Comparison of ENCODE assay signal across 8 mouse cellular contexts in the genomic region with DNA sequence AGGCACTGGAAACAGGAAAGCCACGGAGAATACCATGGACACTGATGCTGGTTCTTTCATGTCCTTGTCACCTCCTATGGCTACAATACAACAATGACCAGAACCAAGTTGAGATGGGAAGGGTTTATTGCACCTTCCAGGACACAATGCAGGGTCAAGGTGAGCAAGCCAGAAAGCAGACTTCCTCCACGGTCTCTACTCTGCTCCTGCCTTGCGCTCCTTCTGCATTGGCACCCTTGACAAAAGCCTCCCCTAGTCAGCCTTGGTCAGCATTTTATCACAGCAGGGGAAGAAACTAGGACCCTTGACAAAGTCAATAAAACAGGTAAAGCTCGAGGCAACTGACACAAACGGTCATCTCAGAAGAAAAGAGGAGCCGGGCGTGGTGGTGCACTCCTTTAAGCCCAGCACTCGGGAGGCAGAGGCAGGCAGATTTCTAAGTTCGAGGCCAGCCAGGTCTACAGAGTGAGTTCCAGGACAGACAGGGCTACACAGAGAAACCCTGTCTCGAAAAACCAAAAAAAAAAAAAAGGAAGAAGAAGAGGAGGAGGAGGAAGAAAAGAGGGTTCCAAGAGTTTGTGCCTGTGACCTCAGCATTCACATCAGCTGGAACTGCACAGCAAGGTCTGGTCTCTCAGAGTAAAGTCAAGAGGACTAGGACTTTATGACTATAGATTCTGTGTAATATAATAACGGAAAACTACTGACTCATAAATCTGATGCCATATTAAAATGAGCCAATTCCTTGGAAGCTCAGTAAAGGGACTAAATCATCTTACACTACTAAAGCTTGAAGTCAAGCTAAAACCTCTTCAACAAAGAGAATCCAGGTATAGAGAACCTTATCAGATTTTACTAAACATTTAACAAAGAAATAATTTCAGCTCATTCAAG. TPM values are rescaled to one million over a fixed set of nuclear protein-coding genes. Genes with fewer than 3 reads are reported as not detected.
DNase-seq lines count a peak whose midpoint lies in the region; ATAC-seq lines count a peak whose summit lies in the region.
"Not testable (repeated sequence)": the region's sequence is repeated elsewhere in the genome, so short reads cannot be mapped to it uniquely, and the experiment has no call there.

No protein-coding gene starts in this region.

- WGBS in limb, embryonic 15.5 days, result 82% methylated on average over 11 of the region's 11 CpGs
- WGBS in midbrain, embryonic 12.5 days, result 86% methylated on average over 11 of the region's 11 CpGs

- not testable (repeated sequence) for H3K9ac ChIP-seq in limb, embryonic 15.5 days; midbrain, embryonic 12.5 days (replicated peaks)

- H3K27me3 ChIP-seq in limb, embryonic 15.5 days; midbrain, embryonic 12.5 days: not testable (repeated sequence)

- ATAC-seq in frontal cortex, adult (ENCODE audit: low TSS enrichment), result 0 out of 2 replicates have a peak, but pooled peaks have one; percentile 11
- peak; percentile 62 for ATAC-seq in limb, embryonic 15.5 days (ENCODE audit: insufficient number of reproducible peaks, low FRiP score, low TSS enrichment, low read depth)
- ATAC-seq in midbrain, embryonic 12.5 days (ENCODE audit: low FRiP score, low read depth), result peak; percentile 52

- H3K9me3 ChIP-seq in limb, embryonic 15.5 days, result not testable (repeated sequence)
- H3K9me3 ChIP-seq in midbrain, embryonic 12.5 days, result peaks cover 13% of the 10 kb centered on the region

- not testable (repeated sequence) for H3K4me3 ChIP-seq in limb, embryonic 15.5 days; midbrain, embryonic 12.5 days

- peak; percentile 24 for DNase-seq in 416B (ENCODE audit: low read depth)
- peak; percentile 44 for DNase-seq in cerebellum, adult 8-10 months
- DNase-seq in heart, postnatal 14 days, result peak; percentile 65 to 70
- peak; percentile 79 for DNase-seq in kidney, postnatal 14 days
- DNase-seq in spleen, postnatal 36 days (ENCODE audit: low spot score in 2 of 2), result peak; percentile 72 to 77

- H3K36me3 ChIP-seq in limb, embryonic 15.5 days; midbrain, embryonic 12.5 days: not testable (repeated sequence)

- H3K27ac ChIP-seq in limb, embryonic 15.5 days; midbrain, embryonic 12.5 days (replicated peaks): not testable (repeated sequence)

- intact Hi-C loops in heart, postnatal 14 days (cut with DNase I), result not testable (repeated sequence)

- not testable (repeated sequence) for H3K4me2 ChIP-seq in limb, embryonic 15.5 days; midbrain, embryonic 12.5 days (replicated peaks)

- H3K4me1 ChIP-seq in limb, embryonic 15.5 days; midbrain, embryonic 12.5 days: not testable (repeated sequence)

RNA-seq across cellular contexts. Expression of a gene that starts 19.6 kb away (rescaled TPM):
- 10 to 100 TPM; 22.6 to 24.0 TPM for total RNA-seq in heart, postnatal 14 days (2021)
- polyA plus RNA-seq in limb, embryonic 15.5 days (2015; fragmentation: Nextera tagmentation; extraction: Ambion mirVana), result 14.4 and 15.8 TPM in 2 replicates
- polyA plus RNA-seq in midbrain, embryonic 12.5 days (2016; fragmentation: Nextera tagmentation; extraction: Ambion mirVana), result 16.3 and 19.9 TPM in 2 replicates

RNA-seq across cellular contexts. Expression of a gene that starts 28.5 kb away (rescaled TPM):
- 10 to 100 TPM; 41.5 to 43.0 TPM for total RNA-seq in heart, postnatal 14 days (2021)
- polyA plus RNA-seq in limb, embryonic 15.5 days (2015; fragmentation: Nextera tagmentation; extraction: Ambion mirVana), result 38.5 and 45.8 TPM in 2 replicates
- 59.6 and 60.9 TPM in 2 replicates for polyA plus RNA-seq in midbrain, embryonic 12.5 days (2016; fragmentation: Nextera tagmentation; extraction: Ambion mirVana)

Comparison
In these comparisons a context has a peak if more than half of its experiments do, and no peak if none do; other contexts are left out.
1. DNase-seq: peak in every context shown above with its lines; median percentile 79 in kidney, postnatal 14 days; 74 in spleen, postnatal 36 days; 68 in heart, postnatal 14 days; 44 in cerebellum, adult 8-10 months; 24 in 416B.
2. ATAC-seq: peak in every context shown above with its lines; median percentile 62 in limb, embryonic 15.5 days; 52 in midbrain, embryonic 12.5 days; 11 in frontal cortex, adult.